ENCODE assay signal across 14 mouse cellular contexts in the genomic region with DNA sequence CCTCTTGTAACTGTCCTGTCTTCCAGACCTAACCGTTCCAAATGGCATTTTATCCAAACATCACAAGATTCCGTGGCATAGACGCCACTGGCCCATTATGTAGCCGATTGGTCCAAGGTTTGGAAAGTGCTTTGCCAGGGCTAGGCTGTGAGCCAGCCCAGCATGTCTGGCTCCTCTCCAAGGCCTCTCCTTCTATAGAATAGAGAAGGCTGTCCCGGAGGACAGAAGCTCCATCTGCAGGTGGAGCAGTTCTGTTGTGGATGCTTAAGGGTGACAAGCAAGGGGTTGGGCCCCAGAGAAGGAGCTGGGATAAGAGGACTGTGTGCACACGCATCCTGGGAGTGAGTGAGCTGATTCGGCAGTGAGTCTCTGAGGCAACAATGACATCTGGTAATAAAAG.
A peak's percentile ranks its signal among the peaks of the same experiment; 100 is the strongest.
DNase-seq lines count a peak whose midpoint lies in the region; ATAC-seq and TF ChIP-seq lines count a peak whose summit lies in the region.
"Had no signal": no experiment of that assay in that cellular context is flagged by ENCODE, and none has a peak within 500 bp of the region (broad histone marks: within the 10 kb centered on the region; RNA-seq: fewer than 3 reads in every experiment).

No protein-coding gene starts in this region.

- peaks cover 15% of the 10 kb centered on the region for H3K4me1 ChIP-seq in forebrain, embryonic 15.5 days
- H3K4me1 ChIP-seq in forebrain, embryonic 10.5 days = peaks cover 24% of the 10 kb centered on the region
- no peaks in the 10 kb centered on the region for H3K4me1 ChIP-seq in midbrain, postnatal 0 days (ENCODE audit: insufficient read depth, low read length)
- H3K4me1 ChIP-seq in midbrain, embryonic 10.5 days = peaks cover 25% of the 10 kb centered on the region
- peaks cover 5% of the 10 kb centered on the region; the same call in 1 of the 2 replicates for H3K4me1 ChIP-seq in forebrain, postnatal 0 days (ENCODE audit: insufficient read depth)
- no peaks in the 10 kb centered on the region for H3K4me1 ChIP-seq in liver, embryonic 12.5 days

- no peaks in the 10 kb centered on the region for H3K36me3 ChIP-seq in forebrain, embryonic 15.5 days
- no peaks in the 10 kb centered on the region for H3K36me3 ChIP-seq in forebrain, embryonic 10.5 days (replicated peaks)
- peaks cover 4% of the 10 kb centered on the region; the same call in 1 of the 2 replicates for H3K36me3 ChIP-seq in midbrain, postnatal 0 days (ENCODE audit: insufficient read depth, low read length)
- no peaks in the 10 kb centered on the region for H3K36me3 ChIP-seq in midbrain, embryonic 10.5 days
- H3K36me3 ChIP-seq in forebrain, postnatal 0 days (ENCODE audit: insufficient read depth) = peaks cover 12% of the 10 kb centered on the region; the same call in 1 of the 2 replicates
- no peaks in the 10 kb centered on the region for H3K36me3 ChIP-seq in liver, embryonic 12.5 days
- H3K36me3 ChIP-seq: embryonic facial prominence, embryonic 10.5 days; neural tube, embryonic 15.5 days had no signal

- no peak for TF ChIP-seq CTCF in midbrain, postnatal 0 days (IDR thresholded peaks at IDR 0.05)
- TF ChIP-seq CTCF in forebrain, postnatal 0 days (IDR thresholded peaks at IDR 0.05; ENCODE audit: low read depth) = peak; percentile 17; the same call in 1 of the 2 replicates

- no peak for DNase-seq in forebrain, embryonic 10.5 days (ENCODE audit: extremely low spot score, low spot score)
- DNase-seq in midbrain, postnatal 0 days (ENCODE audit: low spot score) = peak; percentile 70
- no peak for DNase-seq in midbrain, embryonic 10.5 days (ENCODE audit: low spot score)
- DNase-seq in forebrain, postnatal 0 days = peak; percentile 57
- no peak for DNase-seq in spleen, postnatal 10 days (ENCODE audit: low spot score in 2 of 2)
- DNase-seq: kidney, adult 11 months; liver, postnatal 0 days; thymus, postnatal 36 days had no signal

- no peak overlapping the region for H3K4me2 ChIP-seq in forebrain, embryonic 15.5 days (replicated peaks)
- no peak overlapping the region for H3K4me2 ChIP-seq in midbrain, postnatal 0 days (ENCODE audit: low read depth, low read length, poor library complexity, severe bottlenecking)
- no peak overlapping the region for H3K4me2 ChIP-seq in forebrain, postnatal 0 days (ENCODE audit: low read depth)
- no peak overlapping the region for H3K4me2 ChIP-seq in liver, embryonic 12.5 days
- H3K4me2 ChIP-seq: neural tube, embryonic 15.5 days had no signal

- H3K27ac ChIP-seq in forebrain, embryonic 15.5 days (replicated peaks) = peak overlapping the region; percentile 36
- H3K27ac ChIP-seq in forebrain, embryonic 10.5 days = no peak overlapping the region
- H3K27ac ChIP-seq in midbrain, postnatal 0 days (ENCODE audit: low read depth, low read length) = no peak overlapping the region
- H3K27ac ChIP-seq in midbrain, embryonic 10.5 days (replicated peaks) = no peak overlapping the region
- peak overlapping the region; percentile 86; the same call in 1 of the 2 replicates for H3K27ac ChIP-seq in forebrain, postnatal 0 days (ENCODE audit: low read depth, low read length)
- H3K27ac ChIP-seq in liver, embryonic 12.5 days = no peak overlapping the region
- H3K27ac ChIP-seq: embryonic facial prominence, embryonic 10.5 days; neural tube, embryonic 15.5 days had no signal

- no peaks in the 10 kb centered on the region for H3K27me3 ChIP-seq in forebrain, embryonic 15.5 days
- H3K27me3 ChIP-seq in forebrain, embryonic 10.5 days (ENCODE audit: poor library complexity, severe bottlenecking) = no peaks in the 10 kb centered on the region
- H3K27me3 ChIP-seq in midbrain, postnatal 0 days (ENCODE audit: insufficient read depth, low read length) = no peaks in the 10 kb centered on the region
- H3K27me3 ChIP-seq in midbrain, embryonic 10.5 days (ENCODE audit: low read depth, poor library complexity, severe bottlenecking) = no peaks in the 10 kb centered on the region
- no peaks in the 10 kb centered on the region for H3K27me3 ChIP-seq in forebrain, postnatal 0 days (ENCODE audit: insufficient read depth, low read length)
- 0 out of 2 replicates have a peak, but pooled peaks cover 3% of the 10 kb centered on the region for H3K27me3 ChIP-seq in liver, embryonic 12.5 days (replicated peaks)
- H3K27me3 ChIP-seq: neural tube, embryonic 15.5 days had no signal

- WGBS in forebrain, embryonic 15.5 days = 18% methylated on average over 7 of the region's 7 CpGs
- WGBS in forebrain, embryonic 10.5 days = 84% methylated on average over 7 of the region's 7 CpGs
- WGBS in midbrain, postnatal 0 days = 54% methylated on average over 7 of the region's 7 CpGs
- WGBS in midbrain, embryonic 10.5 days = 83% methylated on average over 7 of the region's 7 CpGs
- 21% methylated on average over 7 of the region's 7 CpGs for WGBS in forebrain, postnatal 0 days
- 70% methylated on average over 7 of the region's 7 CpGs for WGBS in liver, embryonic 12.5 days (ENCODE audit: insufficient replicate concordance)

- no peak overlapping the region for H3K9ac ChIP-seq in forebrain, embryonic 15.5 days (replicated peaks)
- no peak overlapping the region for H3K9ac ChIP-seq in midbrain, postnatal 0 days (replicated peaks; ENCODE audit: low read length, poor library complexity, severe bottlenecking)
- H3K9ac ChIP-seq in forebrain, postnatal 0 days = no peak overlapping the region
- H3K9ac ChIP-seq in liver, embryonic 12.5 days = no peak overlapping the region
- H3K9ac ChIP-seq: liver, postnatal 0 days; neural tube, embryonic 15.5 days had no signal

- peak; percentile 69 for ATAC-seq in forebrain, embryonic 15.5 days (replicated peaks)
- ATAC-seq in midbrain, postnatal 0 days (ENCODE audit: low FRiP score) = no peak
- ATAC-seq in forebrain, postnatal 0 days = peak; percentile 18; the same call in 1 of the 2 replicates
- no peak for ATAC-seq in liver, embryonic 12.5 days
- no peak for ATAC-seq in megakaryocyte, adult 5-6 weeks (ENCODE audit: poor library complexity, severe bottlenecking)
- ATAC-seq: liver, postnatal 0 days; Patski had no signal

- no peak overlapping the region for H3K4me3 ChIP-seq in forebrain, embryonic 15.5 days
- no peak overlapping the region for H3K4me3 ChIP-seq in forebrain, embryonic 10.5 days
- no peak overlapping the region for H3K4me3 ChIP-seq in midbrain, postnatal 0 days (ENCODE audit: low read depth, low read length)
- no peak overlapping the region for H3K4me3 ChIP-seq in midbrain, embryonic 10.5 days
- no peak overlapping the region for H3K4me3 ChIP-seq in forebrain, postnatal 0 days (ENCODE audit: low read depth, low read length)
- no peak overlapping the region for H3K4me3 ChIP-seq in liver, embryonic 12.5 days
- H3K4me3 ChIP-seq: embryonic facial prominence, embryonic 10.5 days; neural tube, embryonic 15.5 days had no signal

- no peaks in the 10 kb centered on the region for H3K9me3 ChIP-seq in forebrain, embryonic 15.5 days
- H3K9me3 ChIP-seq in forebrain, embryonic 10.5 days = no peaks in the 10 kb centered on the region
- no peaks in the 10 kb centered on the region for H3K9me3 ChIP-seq in midbrain, postnatal 0 days (ENCODE audit: low read length)
- H3K9me3 ChIP-seq in midbrain, embryonic 10.5 days (replicated peaks) = no peaks in the 10 kb centered on the region
- no peaks in the 10 kb centered on the region for H3K9me3 ChIP-seq in forebrain, postnatal 0 days (ENCODE audit: low read length)
- H3K9me3 ChIP-seq in liver, embryonic 12.5 days (replicated peaks) = no peaks in the 10 kb centered on the region
- H3K9me3 ChIP-seq: embryonic facial prominence, embryonic 10.5 days; neural tube, embryonic 15.5 days had no signal

Comparison
In these comparisons a context has a peak if more than half of its experiments do, and no peak if none do; other contexts are left out.
1. H3K27ac ChIP-seq: peak in forebrain, embryonic 15.5 days (single experiment) and forebrain, postnatal 0 days (single experiment); none in forebrain, embryonic 10.5 days (single experiment), midbrain, postnatal 0 days (single experiment), midbrain, embryonic 10.5 days (single experiment) and liver, embryonic 12.5 days (single experiment).
2. DNase-seq: peak in midbrain, postnatal 0 days (single experiment) and forebrain, postnatal 0 days (single experiment); none in forebrain, embryonic 10.5 days (single experiment), midbrain, embryonic 10.5 days (single experiment) and spleen, postnatal 10 days (0 of 2).
3. ATAC-seq: peak in forebrain, embryonic 15.5 days (single experiment) and forebrain, postnatal 0 days (single experiment); none in midbrain, postnatal 0 days (single experiment), liver, embryonic 12.5 days (single experiment) and megakaryocyte, adult 5-6 weeks (single experiment).